Comparison of ENCODE assay signal across 14 mouse cellular contexts in genomic region chr4:134981959-134982431, GRCm38 (mm10). TPM values are rescaled to one million over a fixed set of nuclear protein-coding genes. Genes with fewer than 3 reads are reported as not detected.
DNase-seq lines count a peak whose midpoint lies in the region; ATAC-seq lines count a peak whose summit lies in the region.
"Had no signal": no experiment of that assay in that cellular context is flagged by ENCODE, and none has a peak within 500 bp of the region (broad histone marks: within the 10 kb centered on the region; RNA-seq: fewer than 3 reads in every experiment).

No protein-coding gene starts in this region.

- peaks cover 36% of the 10 kb centered on the region for H3K4me1 ChIP-seq in hindbrain, embryonic 10.5 days (replicated peaks)
- H3K4me1 ChIP-seq in hindbrain, embryonic 14.5 days (replicated peaks; ENCODE audit: control insufficient read depth, insufficient read depth, low read length), result 0 out of 2 replicates have a peak, but pooled peaks cover 3% of the 10 kb centered on the region
- H3K4me1 ChIP-seq in limb, embryonic 15.5 days, result peaks cover 43% of the 10 kb centered on the region

- no peak overlapping the region for H3K4me2 ChIP-seq in hindbrain, embryonic 14.5 days (replicated peaks)
- H3K4me2 ChIP-seq in limb, embryonic 15.5 days, result no peak overlapping the region

- H3K27ac ChIP-seq in hindbrain, embryonic 10.5 days, result 0 out of 2 replicates have a peak overlapping the region, but pooled peaks have one; percentile 35
- H3K27ac ChIP-seq in hindbrain, embryonic 14.5 days, result no peak overlapping the region
- no peak overlapping the region for H3K27ac ChIP-seq in limb, embryonic 15.5 days

- 64% methylated on average over 7 of the region's 7 CpGs for WGBS in hindbrain, embryonic 10.5 days
- WGBS in hindbrain, embryonic 14.5 days, result 62% methylated on average over 7 of the region's 7 CpGs
- WGBS in limb, embryonic 15.5 days, result 54% methylated on average over 7 of the region's 7 CpGs

- H3K9ac ChIP-seq in hindbrain, embryonic 14.5 days, result no peak overlapping the region
- H3K9ac ChIP-seq in limb, embryonic 15.5 days, result no peak overlapping the region

- no peak overlapping the region for H3K4me3 ChIP-seq in hindbrain, embryonic 10.5 days
- H3K4me3 ChIP-seq in hindbrain, embryonic 14.5 days (replicated peaks; ENCODE audit: low read length), result no peak overlapping the region
- no peak overlapping the region for H3K4me3 ChIP-seq in limb, embryonic 15.5 days
- H3K4me3 ChIP-seq: myocyte had no signal

- ATAC-seq in hindbrain, embryonic 14.5 days (ENCODE audit: low FRiP score), result no peak
- ATAC-seq in limb, embryonic 15.5 days (ENCODE audit: insufficient number of reproducible peaks, low FRiP score, low TSS enrichment, low read depth), result 0 out of 2 replicates have a peak, but pooled peaks have one; percentile 22
- ATAC-seq: forebrain, embryonic 16.5 days had no signal

- no peak for DNase-seq in hindbrain, embryonic 10.5 days (ENCODE audit: low spot score)
- DNase-seq in hindbrain, embryonic 14.5 days (ENCODE audit: low spot score), result no peak
- DNase-seq in ZHBTc4 (ENCODE audit: low read depth, low spot score), result peak; percentile 92
- DNase-seq in spleen, postnatal 36 days (ENCODE audit: low spot score in 2 of 2), result peak; percentile 66 to 79
- no peak for DNase-seq in right cerebral cortex, adult 2 months (ENCODE audit: low spot score in 2 of 2)
- no peak for DNase-seq in adrenal gland, postnatal 14 days
- DNase-seq in kidney, adult 8-10 months, result no peak
- DNase-seq: adrenal gland, postnatal 10 days; cerebellum, postnatal 36 days; kidney, postnatal 36 days; thymus, postnatal 36 days had no signal

- no peaks in the 10 kb centered on the region; the same call in 1 of the 2 replicates for H3K27me3 ChIP-seq in hindbrain, embryonic 10.5 days (ENCODE audit: insufficient read depth, poor library complexity, severe bottlenecking)
- H3K27me3 ChIP-seq in hindbrain, embryonic 14.5 days (ENCODE audit: control insufficient read depth, insufficient read depth, low read length), result no peaks in the 10 kb centered on the region
- H3K27me3 ChIP-seq in limb, embryonic 15.5 days, result no peaks in the 10 kb centered on the region

- no peaks in the 10 kb centered on the region for H3K9me3 ChIP-seq in hindbrain, embryonic 10.5 days
- H3K9me3 ChIP-seq in hindbrain, embryonic 14.5 days (ENCODE audit: control insufficient read depth, low read length), result 0 out of 2 replicates have a peak, but pooled peaks cover 2% of the 10 kb centered on the region
- no peaks in the 10 kb centered on the region for H3K9me3 ChIP-seq in limb, embryonic 15.5 days

- H3K36me3 ChIP-seq in hindbrain, embryonic 10.5 days, result no peaks in the 10 kb centered on the region
- no peaks in the 10 kb centered on the region for H3K36me3 ChIP-seq in hindbrain, embryonic 14.5 days (replicated peaks; ENCODE audit: control insufficient read depth, insufficient read depth)
- H3K36me3 ChIP-seq in limb, embryonic 15.5 days, result no peaks in the 10 kb centered on the region

RNA-seq across cellular contexts. Expression of gene Syf2, which starts 51.3 kb away (rescaled TPM):
- polyA plus RNA-seq in hindbrain, embryonic 10.5 days (2016; fragmentation: Nextera tagmentation; extraction: Ambion mirVana), result 67.6 and 75.2 TPM in 2 replicates
- polyA plus RNA-seq in hindbrain, embryonic 14.5 days (2014; fragmentation: Nextera tagmentation; extraction: Ambion mirVana), result 47.7 and 50.2 TPM in 2 replicates
- polyA plus RNA-seq in limb, embryonic 15.5 days (2015; fragmentation: Nextera tagmentation; extraction: Ambion mirVana), result 76.6 and 80.6 TPM in 2 replicates
- 81.4 and 90.5 TPM in 2 replicates for total RNA-seq in adrenal gland, postnatal 14 days (2021)

RNA-seq across cellular contexts. Expression of gene Rsrp1, which starts 58.6 kb away (rescaled TPM):
- polyA plus RNA-seq in hindbrain, embryonic 10.5 days (2016; fragmentation: Nextera tagmentation; extraction: Ambion mirVana), result 335 and 382 TPM in 2 replicates
- polyA plus RNA-seq in hindbrain, embryonic 14.5 days (2014; fragmentation: Nextera tagmentation; extraction: Ambion mirVana), result 405 and 417 TPM in 2 replicates
- polyA plus RNA-seq in limb, embryonic 15.5 days (2015; fragmentation: Nextera tagmentation; extraction: Ambion mirVana), result 496 and 523 TPM in 2 replicates
- 394 and 402 TPM in 2 replicates for total RNA-seq in adrenal gland, postnatal 14 days (2021)

Comparison
In these comparisons a context has a peak if more than half of its experiments do, and no peak if none do; other contexts are left out.
1. DNase-seq: peak in ZHBTc4 (single experiment) and spleen, postnatal 36 days (2 of 2); none in hindbrain, embryonic 10.5 days (single experiment), hindbrain, embryonic 14.5 days (single experiment), right cerebral cortex, adult 2 months (0 of 2), adrenal gland, postnatal 14 days (single experiment) and kidney, adult 8-10 months (0 of 2).